Mouse (Mus musculus) hindbrain, embryonic 16.5 days (tissue): ENCODE measurements at regions not wholly inside any gene's neighbourhood (a gene's known extent, or its start where the extent isn't known, plus 50 kb on each side); places are given as distances from the start of the nearest gene placed in this dataset.

Experiments used
- ATAC-seq: fragments of 200-750 bp; cut with Nextera tagmentation; 2 replicates; pipeline ENCODE4 v1.8.0; 2017; ENCODE audit warnings: moderate TSS enrichment, moderate library complexity
- H3K27ac ChIP-seq: fragments of 300-500 bp; sonication (generic); 2 replicates; pipeline ENCODE4 v1.5.1; 2014; ENCODE audit warnings: low read depth, mild to moderate bottlenecking, control low read depth, low read length, moderate library complexity
- H3K27me3 ChIP-seq: fragments of 300-500 bp; sonication (generic); replicated peaks from 2 replicates; pipeline ENCODE4 v1.6.1; 2014; ENCODE audit warnings: low read length; ENCODE audit not compliant: control insufficient read depth, insufficient read depth
- H3K36me3 ChIP-seq: fragments of 300-500 bp; sonication (generic); 2 replicates; pipeline ENCODE4 v1.6.1; 2014; ENCODE audit warnings: mild to moderate bottlenecking, low read length, moderate library complexity, mixed read lengths; ENCODE audit not compliant: control insufficient read depth, insufficient read depth
- H3K4me1 ChIP-seq: fragments of 300-500 bp; sonication (generic); 2 replicates; pipeline ENCODE4 v1.6.1; 2014; ENCODE audit warnings: low read depth, low read length; ENCODE audit not compliant: control insufficient read depth, insufficient read depth
- H3K4me2 ChIP-seq: fragments of 300-500 bp; sonication (generic); 2 replicates; pipeline ENCODE4 v1.6.1; 2014; ENCODE audit warnings: mild to moderate bottlenecking, low read length, control low read depth, moderate library complexity
- H3K4me3 ChIP-seq: fragments of 300-500 bp; sonication (generic); 2 replicates; pipeline ENCODE4 v1.5.1; 2014; ENCODE audit warnings: mild to moderate bottlenecking, low read length, control low read depth, moderate library complexity
- H3K9ac ChIP-seq: fragments of 300-500 bp; sonication (generic); 2 replicates; pipeline ENCODE4 v1.6.1; 2014; ENCODE audit warnings: low read depth, mild to moderate bottlenecking, control low read depth, low read length, moderate library complexity
- H3K9me3 ChIP-seq: fragments of 300-500 bp; sonication (generic); 2 replicates; pipeline ENCODE4 v1.6.1; 2014; ENCODE audit warnings: mild to moderate bottlenecking, low read length, moderate library complexity; ENCODE audit not compliant: control insufficient read depth
- WGBS: fragments of 180-500 bp; shearing (Covaris S2); extraction: QIAGEN DNeasy Blood & Tissue Kit; methylation state at CpG from one replicate; pipeline ENCODE4 v1.1.7; 2014; 5-methylcytosine and 5-hydroxymethylcytosine counted together

- H3K27ac ChIP-seq: no peak overlapping the region
- no peaks in the 10 kb centered on the region for H3K4me1 ChIP-seq
- WGBS: 59% methylated on average over 3 of the region's 3 CpGs
- H3K4me2 ChIP-seq: no peak overlapping the region
- H3K36me3 ChIP-seq: no peaks in the 10 kb centered on the region
- H3K9me3 ChIP-seq: no peaks in the 10 kb centered on the region
- no peaks in the 10 kb centered on the region for H3K27me3 ChIP-seq
- no peak for ATAC-seq
- no peak overlapping the region for H3K4me3 ChIP-seq
- H3K9ac ChIP-seq: no peak overlapping the region
Observed at GRCm38 (mm10) chr15:6995246-6995645, 95.2 kb upstream of the Lifr start.

- H3K9ac ChIP-seq: no peak overlapping the region
- H3K4me1 ChIP-seq: no peaks in the 10 kb centered on the region
- H3K4me3 ChIP-seq: no peak overlapping the region
- H3K4me2 ChIP-seq: no peak overlapping the region
- ATAC-seq: no peak
- no peaks in the 10 kb centered on the region for H3K36me3 ChIP-seq
- H3K9me3 ChIP-seq: no peaks in the 10 kb centered on the region
- no peaks in the 10 kb centered on the region for H3K27me3 ChIP-seq
- H3K27ac ChIP-seq: no peak overlapping the region
- 94% methylated on average over 5 of the region's 5 CpGs for WGBS
Observed at GRCm38 (mm10) chr15:6997871-6998270, 92.5 kb upstream of the Lifr start.

GRCm38 (mm10) chr15:6998576-6999070 lies 91.8 kb upstream of the Lifr start:
- H3K36me3 ChIP-seq: no peaks in the 10 kb centered on the region
- H3K27me3 ChIP-seq: no peaks in the 10 kb centered on the region
- ATAC-seq: no peak
- H3K9ac ChIP-seq: no peak overlapping the region
- no peaks in the 10 kb centered on the region for H3K4me1 ChIP-seq
- 73% methylated on average over 5 of the region's 5 CpGs for WGBS
- no peak overlapping the region for H3K4me3 ChIP-seq
- H3K9me3 ChIP-seq: no peaks in the 10 kb centered on the region
- H3K4me2 ChIP-seq: no peak overlapping the region
- no peak overlapping the region for H3K27ac ChIP-seq

GRCm38 (mm10) chr15:6999667-7000066 lies 90.7 kb upstream of the Lifr start:
- H3K36me3 ChIP-seq: no peaks in the 10 kb centered on the region
- no peak overlapping the region for H3K4me3 ChIP-seq
- no peaks in the 10 kb centered on the region for H3K27me3 ChIP-seq
- no peak overlapping the region for H3K9ac ChIP-seq
- no peaks in the 10 kb centered on the region for H3K9me3 ChIP-seq
- WGBS: 85% methylated on average over 3 of the region's 3 CpGs
- H3K27ac ChIP-seq: no peak overlapping the region
- H3K4me1 ChIP-seq: no peaks in the 10 kb centered on the region
- H3K4me2 ChIP-seq: no peak overlapping the region
- no peak for ATAC-seq

GRCm38 (mm10) chr15:7002226-7002625 lies 88.2 kb upstream of the Lifr start:
- Histone ChIP-seq H3K27me3 (no peaks in the 10 kb centered on the region), H3K4me1 (no peaks in the 10 kb centered on the region), H3K9me3 (no peaks in the 10 kb centered on the region), H3K9ac (no peak overlapping the region), H3K27ac (no peak overlapping the region), H3K4me3 (no peak overlapping the region), H3K36me3 (no peaks in the 10 kb centered on the region), H3K4me2 (no peak overlapping the region)
- WGBS: 72% methylated on average over 5 of the region's 5 CpGs
- no peak for ATAC-seq

GRCm38 (mm10) chr15:7003311-7003710 lies 87.1 kb upstream of the Lifr start:
- no peak overlapping the region for H3K4me3 ChIP-seq
- H3K4me1 ChIP-seq: no peaks in the 10 kb centered on the region
- H3K27ac ChIP-seq: no peak overlapping the region
- H3K27me3 ChIP-seq: no peaks in the 10 kb centered on the region
- H3K4me2 ChIP-seq: no peak overlapping the region
- H3K9ac ChIP-seq: no peak overlapping the region
- H3K36me3 ChIP-seq: no peaks in the 10 kb centered on the region
- 68% methylated on average over 2 of the region's 2 CpGs for WGBS
- ATAC-seq: no peak
- no peaks in the 10 kb centered on the region for H3K9me3 ChIP-seq

GRCm38 (mm10) chr15:7005142-7005541 lies 85.3 kb upstream of the Lifr start:
- Histone ChIP-seq H3K4me2 (no peak overlapping the region), H3K4me1 (no peaks in the 10 kb centered on the region), H3K27me3 (no peaks in the 10 kb centered on the region), H3K27ac (no peak overlapping the region), H3K36me3 (no peaks in the 10 kb centered on the region), H3K9ac (no peak overlapping the region), H3K4me3 (no peak overlapping the region), H3K9me3 (no peaks in the 10 kb centered on the region)
- ATAC-seq: no peak
- WGBS: 91% methylated on average over 1 of the region's 1 CpGs

- no peaks in the 10 kb centered on the region for H3K36me3 ChIP-seq
- H3K4me1 ChIP-seq: no peaks in the 10 kb centered on the region
- H3K9ac ChIP-seq: no peak overlapping the region
- no peak overlapping the region for H3K4me3 ChIP-seq
- H3K4me2 ChIP-seq: no peak overlapping the region
- no peak overlapping the region for H3K27ac ChIP-seq
- H3K9me3 ChIP-seq: no peaks in the 10 kb centered on the region
- 92% methylated on average over 2 of the region's 2 CpGs for WGBS
- no peak for ATAC-seq
- no peaks in the 10 kb centered on the region for H3K27me3 ChIP-seq
Observed at GRCm38 (mm10) chr15:7006271-7006670, 84.1 kb upstream of the Lifr start.

- Histone ChIP-seq H3K9ac (no peak overlapping the region), H3K4me3 (no peak overlapping the region), H3K9me3 (no peaks in the 10 kb centered on the region), H3K27ac (no peak overlapping the region), H3K36me3 (no peaks in the 10 kb centered on the region), H3K4me1 (no peaks in the 10 kb centered on the region), H3K27me3 (no peaks in the 10 kb centered on the region), H3K4me2 (no peak overlapping the region)
- no peak for ATAC-seq
- 82% methylated on average over 7 of the region's 7 CpGs for WGBS
Observed at GRCm38 (mm10) chr15:7008725-7009380, 81.6 kb upstream of the Lifr start.
